Mouse (Mus musculus): ENCODE data around the gene Cd5.
A peak's percentile ranks its signal among the peaks of the same experiment; 100 is the strongest.

Cd5 gene

DNA sequence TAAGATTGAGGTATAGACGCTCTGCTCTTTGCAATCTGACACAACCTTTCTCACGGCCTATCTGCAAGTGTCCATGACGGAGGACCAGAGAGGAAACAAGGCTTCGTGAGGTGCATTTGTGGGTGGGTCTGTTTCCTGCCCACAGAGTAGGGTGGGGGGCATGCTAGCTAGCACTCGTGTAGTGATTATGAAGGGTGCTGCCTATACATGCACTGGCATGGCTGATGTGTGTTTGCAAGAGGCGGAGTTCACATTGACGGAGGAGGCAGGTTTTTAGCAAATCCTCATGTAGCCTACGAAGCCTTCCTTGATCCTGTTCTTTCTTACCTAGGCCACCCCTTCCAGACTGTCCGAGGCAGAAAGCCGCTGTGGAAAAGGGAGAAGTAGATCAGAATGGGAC is 8.9 kb downstream of the Cd5 start:
- no peak for DNase-seq (ENCODE audit: low read depth, low spot score)

DNA sequence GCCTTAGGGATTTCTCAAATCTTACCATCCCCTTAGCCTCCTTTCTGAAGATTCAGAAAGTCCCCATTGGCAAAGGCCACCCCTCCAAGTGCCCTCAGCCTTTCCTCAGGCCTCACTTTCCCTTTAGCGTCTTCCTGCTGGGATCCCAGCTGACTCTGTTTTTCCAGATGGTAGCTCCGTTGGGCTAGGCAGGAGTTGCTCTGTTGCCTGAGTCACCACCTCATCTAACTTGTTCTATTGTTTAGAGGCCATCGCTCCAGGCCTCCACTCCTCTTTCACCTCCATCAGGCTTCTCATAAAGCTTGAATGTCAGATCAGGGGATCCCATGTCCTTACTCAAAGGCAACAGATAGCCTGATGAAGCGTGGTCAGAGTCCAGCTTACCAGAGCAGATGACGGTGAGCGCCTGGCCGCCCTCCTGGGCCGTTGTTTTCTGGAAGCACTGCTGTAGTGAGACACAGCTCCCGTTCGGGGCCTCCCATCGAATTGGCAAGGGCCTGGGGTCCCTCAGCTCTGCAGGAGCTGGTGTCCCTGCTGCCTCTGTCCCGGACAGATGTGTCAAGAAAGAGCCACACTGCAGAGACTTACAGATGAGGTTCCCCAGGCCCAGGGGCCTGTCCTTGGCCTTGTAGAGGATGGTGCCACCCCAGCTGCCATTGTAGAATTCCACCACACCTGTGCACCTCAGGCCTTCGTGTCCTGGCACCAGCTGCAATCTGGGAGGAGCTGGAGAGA is 14.0 kb downstream of the Cd5 start:
- DNase-seq (ENCODE audit: low read depth, low spot score): peak; percentile 84

DNA sequence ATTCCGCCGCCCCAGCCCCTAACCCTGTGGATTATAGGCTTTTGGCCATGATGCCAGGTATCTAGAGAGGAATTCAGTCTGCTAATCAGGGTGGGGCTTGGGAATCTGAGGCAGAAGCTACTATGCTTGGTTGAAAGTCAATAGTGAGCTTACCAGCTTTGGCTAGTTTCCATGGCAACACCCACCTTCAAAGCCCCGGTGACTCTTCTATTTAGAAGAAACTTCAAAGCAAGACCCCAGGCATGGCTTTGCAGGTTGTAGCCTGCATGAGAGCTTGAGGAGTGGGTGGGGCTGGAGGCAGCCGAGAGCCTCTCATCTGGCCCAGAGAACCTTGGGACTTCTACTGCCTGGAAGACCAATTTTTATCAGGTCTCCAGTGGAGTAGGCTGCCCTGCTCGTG is 15.2 kb downstream of the Cd5 start:
- DNase-seq (ENCODE audit: low read depth, low spot score): peak; percentile 46

DNA sequence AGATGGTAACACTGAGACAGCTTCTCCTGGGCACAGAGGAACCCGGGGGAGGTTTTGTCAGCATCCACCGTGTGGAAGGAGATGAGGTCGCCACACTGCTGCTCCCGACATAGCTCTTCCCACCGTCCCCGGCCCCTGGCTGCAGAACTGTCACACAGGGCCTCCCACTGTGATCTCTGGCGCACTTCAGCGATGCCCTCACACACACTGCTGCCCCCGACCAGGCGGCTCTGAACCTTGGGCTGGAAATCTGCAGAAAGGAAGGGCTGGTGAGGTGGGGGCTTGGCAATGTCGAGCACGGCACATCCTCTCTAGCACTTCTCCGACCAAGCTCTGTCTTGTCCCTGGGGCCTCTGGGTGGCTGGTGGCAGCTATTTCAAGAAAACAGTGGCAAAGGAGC is 15.7 kb downstream of the Cd5 start:
- DNase-seq (ENCODE audit: low read depth, low spot score): peak; percentile 58

DNA sequence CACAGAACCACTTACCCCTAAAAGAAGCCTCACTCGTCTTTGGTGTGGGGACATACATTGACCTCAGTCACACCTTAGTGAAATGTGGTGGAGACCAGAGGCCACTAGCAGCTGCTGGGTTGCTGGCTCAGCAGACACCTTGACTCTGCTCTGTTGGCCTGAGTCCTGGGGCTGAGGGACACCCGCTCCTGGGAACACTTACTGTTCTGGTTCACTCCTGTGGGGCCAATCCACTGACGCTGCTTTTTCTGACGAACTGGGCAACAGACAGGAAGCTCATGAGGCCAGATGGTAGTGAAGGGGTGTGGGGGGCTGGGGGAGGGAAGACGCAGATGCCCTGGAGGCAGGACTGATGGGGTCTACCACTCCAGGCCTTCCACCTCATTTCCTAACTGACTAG is 17.7 kb downstream of the Cd5 start:
- no peak for DNase-seq (ENCODE audit: low read depth, low spot score)

DNA sequence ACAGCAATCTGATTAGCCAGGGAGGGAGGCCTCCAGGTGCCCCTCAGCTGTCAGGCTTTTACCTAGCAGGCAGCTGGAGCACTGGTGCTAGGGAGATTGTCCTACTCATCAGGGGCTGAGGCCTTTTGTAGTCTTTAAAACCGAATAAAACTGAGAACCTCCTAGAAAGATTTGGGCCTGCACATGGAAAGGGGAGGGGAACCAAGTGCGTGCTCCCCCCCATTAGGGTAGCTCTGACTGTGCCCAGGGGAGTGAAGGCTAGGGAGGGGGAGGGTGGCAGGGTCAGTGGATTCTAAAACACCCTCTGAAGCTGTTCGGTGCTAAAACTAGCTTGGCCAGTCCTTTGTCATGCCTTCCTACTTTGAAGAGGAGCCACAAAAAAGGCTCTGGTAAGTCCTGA is 18.3 kb downstream of the Cd5 start:
- DNase-seq (ENCODE audit: low read depth, low spot score): no peak

DNA sequence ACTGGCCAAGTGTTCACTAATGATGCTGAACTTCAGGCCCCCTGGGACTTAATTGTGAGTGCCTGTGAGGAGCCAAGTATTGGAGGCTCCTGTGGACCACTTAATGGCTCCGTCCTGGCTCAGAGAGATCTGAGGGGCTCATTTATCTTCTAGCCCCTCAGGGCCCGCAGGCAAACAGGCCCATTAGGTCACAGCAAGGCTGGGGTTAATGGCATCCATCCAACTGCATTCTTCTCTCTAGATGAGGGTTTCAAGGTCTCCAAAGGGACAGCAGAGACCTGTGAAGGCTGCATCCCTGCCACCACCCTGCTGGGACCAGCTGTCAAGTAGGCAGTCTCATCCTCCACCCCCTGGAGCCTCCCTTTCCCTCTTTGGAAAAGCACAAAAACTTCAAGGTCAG is 19.1 kb downstream of the Cd5 start:
- DNase-seq (ENCODE audit: low read depth, low spot score): peak; percentile 91

DNA sequence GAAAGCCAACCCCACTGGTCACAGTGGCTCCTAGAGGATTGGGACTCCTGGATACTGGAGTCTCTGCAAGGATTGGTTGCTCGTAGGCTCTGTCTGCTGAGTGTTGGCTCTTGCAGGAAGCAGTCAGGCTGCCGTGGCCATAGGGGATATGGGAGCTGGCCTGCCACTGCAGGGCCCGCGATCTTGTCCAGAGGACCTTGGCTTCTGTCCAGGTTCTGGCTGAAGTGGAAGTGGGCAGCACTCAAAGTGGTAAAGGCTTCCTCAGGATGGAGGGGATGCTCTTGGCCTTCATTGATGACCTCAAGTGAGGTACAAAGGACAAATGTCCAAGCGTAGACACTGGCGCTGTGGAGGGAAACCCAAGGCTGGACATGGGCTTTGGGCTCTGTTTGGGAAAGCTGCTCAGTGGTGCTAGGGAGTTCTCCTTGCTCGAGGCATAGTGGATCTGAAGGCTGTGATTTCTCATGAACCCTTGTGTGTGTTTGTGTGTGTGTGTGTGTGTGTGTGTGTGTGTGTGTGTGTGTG is 20.5 kb downstream of the Cd5 start:
- no peak for DNase-seq (ENCODE audit: low read depth, low spot score)

DNA sequence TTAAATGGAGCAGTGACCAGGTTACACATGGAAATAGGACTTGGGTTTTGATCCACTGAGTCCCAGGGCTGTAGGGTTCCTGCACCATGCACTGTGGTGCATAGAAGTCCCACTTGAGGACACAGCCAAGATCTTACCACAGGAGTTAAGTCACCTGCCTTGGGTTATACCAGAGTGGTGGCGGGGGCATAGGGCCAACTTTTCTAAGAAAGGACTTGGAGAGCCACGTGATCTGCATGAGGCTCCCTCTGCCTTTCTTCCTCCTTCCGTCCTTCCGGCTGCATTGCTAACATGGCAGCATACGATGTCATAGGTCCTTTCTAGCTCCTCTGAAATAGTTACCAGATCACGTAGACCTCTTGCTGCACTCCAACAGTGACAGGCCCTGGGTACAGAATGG is 23.3 kb downstream of the Cd5 start:
- no peak for DNase-seq (ENCODE audit: low read depth, low spot score)

DNA sequence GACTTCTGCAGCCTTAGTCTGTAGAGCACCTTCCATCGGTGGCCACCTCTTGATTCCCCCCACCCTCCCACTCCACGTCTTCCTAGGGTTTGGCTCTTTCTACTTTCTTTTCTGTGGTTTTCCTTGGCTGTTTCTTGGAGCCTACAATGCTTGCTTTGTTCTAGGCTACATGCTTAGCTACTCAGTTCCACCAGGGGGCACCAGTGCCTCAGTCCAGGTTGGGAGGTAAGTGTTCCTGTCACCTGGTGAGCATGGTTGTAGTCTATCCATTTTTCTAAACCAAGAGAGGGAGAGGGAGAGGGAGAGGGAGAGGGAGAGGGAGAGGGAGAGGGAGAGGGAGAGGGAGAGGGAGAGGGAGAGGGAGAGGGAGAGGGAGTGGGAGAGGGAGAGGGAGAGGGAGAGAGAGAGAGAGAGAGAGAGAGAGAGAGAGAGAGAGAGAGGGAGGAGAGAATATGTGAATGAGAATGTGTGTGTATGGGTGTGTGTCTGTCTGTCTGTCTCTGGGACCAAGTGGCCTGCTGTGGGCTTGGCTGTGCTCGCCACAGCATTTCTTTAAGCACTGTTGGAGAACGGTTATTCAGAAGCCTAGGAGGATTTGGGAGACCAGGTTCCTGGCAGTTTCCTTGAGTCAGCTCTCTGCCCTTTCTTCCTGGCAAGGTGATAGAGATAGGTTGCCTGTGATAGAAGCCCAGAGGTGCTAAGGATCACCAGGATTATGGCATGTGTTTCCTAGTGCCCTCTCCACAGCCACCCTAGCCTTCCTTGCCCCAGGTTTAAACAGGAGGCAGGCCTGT is 23.9 kb downstream of the Cd5 start:
- peak; percentile 95 for DNase-seq (ENCODE audit: low read depth, low spot score)

DNA sequence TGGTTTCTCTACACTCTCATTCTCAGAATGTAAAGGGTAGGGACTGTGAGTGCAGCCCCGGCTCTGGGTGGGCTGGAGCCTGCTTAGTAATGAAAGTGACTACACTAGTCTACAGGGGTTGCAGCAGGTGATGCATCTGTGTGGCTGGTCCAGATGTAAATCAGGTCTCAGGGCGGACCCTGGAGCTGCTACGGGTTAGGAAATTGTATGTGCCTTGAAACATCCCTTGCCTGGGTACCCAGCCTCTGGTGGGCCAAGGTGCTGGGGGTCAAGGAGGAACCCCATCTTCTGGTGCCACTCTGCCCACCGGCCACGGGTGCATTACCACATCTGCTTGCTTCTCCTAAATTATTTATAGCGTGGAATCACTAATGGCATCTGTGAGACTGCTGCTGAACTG is 24.6 kb downstream of the Cd5 start:
- no peak for DNase-seq (ENCODE audit: low read depth, low spot score)

DNA sequence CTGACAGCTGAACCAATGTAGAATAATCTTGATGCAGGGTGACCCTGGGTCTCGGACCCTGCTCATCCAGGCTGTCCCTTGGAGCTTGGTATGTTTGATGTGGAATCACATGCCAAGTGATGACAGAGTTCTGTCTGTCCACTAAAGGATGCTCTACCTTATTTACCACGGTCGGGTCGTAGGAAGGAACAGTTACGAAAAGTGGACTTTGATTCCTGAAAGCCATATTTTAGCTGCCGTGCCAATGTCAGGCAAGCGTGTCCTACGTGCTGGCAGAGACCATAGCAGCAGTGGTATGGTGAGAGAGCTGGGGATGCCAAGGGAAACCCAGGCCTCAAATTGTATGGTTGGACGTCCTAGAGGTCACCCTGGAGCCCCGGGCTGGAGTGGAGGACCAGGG is 25.3 kb downstream of the Cd5 start:
- DNase-seq (ENCODE audit: low read depth, low spot score): no peak

DNA sequence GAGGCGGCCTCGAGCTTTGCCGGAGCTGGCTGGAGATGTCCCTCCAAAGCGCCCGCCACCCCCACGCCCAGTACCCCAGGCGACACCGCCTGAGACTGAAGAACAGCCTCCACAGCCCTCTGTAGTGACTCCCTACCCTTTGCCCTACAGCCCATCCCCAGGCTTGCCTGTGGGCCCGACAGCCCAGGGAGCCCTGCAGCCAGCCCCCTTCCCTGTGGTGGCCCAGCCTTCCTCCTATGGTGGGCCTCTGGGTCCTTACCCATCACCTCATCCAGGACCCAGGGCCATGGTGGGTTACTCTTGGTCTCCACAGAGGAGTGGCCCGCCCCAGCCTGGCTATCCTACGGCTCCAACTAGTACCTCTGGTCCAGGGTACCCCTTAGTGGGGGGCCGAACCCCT is 26.2 kb downstream of the Cd5 start:
- no peak for DNase-seq (ENCODE audit: low read depth, low spot score)

DNA sequence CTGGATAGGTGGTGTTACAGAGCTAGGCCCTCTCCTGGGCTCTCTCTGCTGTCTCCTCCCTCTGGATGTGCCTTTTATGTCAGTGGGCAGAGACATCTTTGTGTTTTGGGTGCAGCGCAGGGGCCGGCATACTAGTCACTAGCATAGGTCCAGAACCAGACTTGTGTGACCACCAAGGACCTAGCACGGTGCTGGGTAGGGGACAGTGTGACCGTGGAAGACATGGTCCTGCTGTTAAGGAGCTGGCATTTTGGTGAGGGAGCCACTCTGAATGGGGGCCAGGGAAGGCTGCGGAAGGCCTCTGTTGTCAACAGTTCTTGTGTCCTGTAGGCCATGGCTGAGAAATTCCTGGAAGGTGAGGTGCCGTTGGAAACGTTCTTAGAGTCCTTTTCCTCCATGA is 26.6 kb downstream of the Cd5 start:
- DNase-seq (ENCODE audit: low read depth, low spot score): no peak

DNA sequence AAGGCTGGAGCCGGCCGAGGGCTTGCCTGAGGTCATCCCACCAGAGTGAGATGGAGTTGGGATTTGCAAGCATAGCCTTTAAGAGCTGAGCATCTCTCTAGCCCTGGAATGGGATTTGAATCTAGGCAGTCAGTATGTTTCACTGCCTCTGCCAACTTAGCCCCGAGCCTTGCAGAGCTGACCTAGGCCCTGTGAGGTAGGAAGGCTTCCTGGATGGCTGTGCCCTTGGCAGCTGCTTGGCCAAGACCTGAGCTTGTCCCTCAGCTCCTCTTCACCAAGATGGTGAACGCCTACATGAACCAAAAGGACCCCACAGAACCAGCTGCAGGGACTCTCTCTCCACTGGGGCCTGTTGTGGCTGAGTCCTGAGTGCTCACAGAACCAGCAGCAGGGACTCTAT is 28.1 kb downstream of the Cd5 start:
- DNase-seq (ENCODE audit: low read depth, low spot score): no peak

DNA sequence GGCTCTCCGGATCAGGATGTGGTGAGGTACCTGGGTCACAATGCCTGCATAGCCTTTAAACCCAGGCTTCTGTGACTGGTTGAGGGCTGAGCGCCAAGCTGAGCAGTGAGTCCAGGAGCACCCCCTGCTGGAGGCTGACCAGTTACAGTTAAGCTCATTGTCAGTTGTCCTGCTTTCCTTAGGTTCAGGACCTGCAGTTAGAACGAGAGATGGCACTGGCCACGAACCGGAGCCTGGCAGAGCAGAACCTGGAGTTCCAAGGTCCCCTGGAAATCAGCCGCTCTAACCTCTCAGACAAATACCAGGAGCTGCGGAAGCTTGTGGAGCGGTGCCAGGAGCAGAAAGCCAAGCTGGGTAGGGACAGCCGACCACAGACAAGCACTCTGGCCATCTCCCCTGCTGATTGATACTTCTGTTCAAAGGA is 28.7 kb downstream of the Cd5 start:
- DNase-seq (ENCODE audit: low read depth, low spot score): peak; percentile 93

DNA sequence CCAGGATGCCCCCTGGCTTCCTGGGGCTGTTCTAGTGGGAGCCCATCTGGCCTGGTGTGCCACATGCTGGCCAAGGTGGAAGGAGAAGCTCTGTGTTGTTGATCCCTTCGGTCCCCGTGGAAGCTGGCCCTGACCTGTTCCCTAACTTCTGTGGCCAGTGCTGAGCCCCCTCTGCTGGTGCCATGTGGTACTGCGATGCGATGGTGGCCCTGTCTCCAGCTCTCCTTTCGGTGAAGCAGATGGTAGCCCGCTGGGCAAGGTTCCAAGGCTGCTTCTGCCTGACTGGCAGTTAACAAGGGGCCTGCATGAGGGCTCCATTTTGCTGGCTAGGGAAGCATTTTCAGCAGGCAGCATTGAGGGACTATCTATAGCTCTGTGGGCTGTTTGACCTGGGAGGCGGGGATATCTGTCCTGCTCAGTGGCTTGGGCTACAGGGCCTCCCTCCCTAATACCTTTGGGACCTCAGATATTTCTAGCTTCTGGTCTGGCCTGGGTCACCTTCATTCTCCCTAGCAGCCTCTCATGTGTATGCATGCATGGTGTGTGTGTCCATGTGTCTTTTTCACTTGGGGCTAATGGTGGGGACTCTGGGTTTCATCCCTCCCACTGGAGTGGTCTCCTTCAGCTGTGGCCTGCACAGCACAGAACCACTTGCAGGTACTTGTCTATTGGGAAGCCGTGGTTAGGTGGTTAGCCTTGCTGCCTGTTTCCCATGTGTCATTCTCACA is 29.3 kb downstream of the Cd5 start:
- DNase-seq (ENCODE audit: low read depth, low spot score): peak; percentile 100

DNA sequence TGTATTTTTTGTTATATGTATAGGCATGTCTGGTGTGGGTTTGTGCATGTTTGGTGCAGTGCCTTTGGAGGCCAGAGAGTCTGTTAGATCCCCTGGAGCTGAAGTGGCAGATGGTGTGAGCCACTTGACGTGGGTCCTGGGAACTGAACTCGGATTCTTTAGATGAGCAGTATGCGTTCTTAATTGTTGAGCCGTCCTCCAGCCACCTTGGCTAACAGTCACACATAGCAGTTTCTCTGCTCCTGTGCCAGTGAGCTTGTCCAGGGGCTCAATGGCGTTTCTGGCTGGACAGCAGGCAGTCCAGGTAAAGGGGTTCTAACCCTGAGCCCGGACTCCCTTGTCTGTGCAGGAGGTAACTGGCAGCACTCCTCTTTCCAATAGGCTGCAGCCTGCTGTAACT is 29.9 kb downstream of the Cd5 start:
- no peak for DNase-seq (ENCODE audit: low read depth, low spot score)

DNA sequence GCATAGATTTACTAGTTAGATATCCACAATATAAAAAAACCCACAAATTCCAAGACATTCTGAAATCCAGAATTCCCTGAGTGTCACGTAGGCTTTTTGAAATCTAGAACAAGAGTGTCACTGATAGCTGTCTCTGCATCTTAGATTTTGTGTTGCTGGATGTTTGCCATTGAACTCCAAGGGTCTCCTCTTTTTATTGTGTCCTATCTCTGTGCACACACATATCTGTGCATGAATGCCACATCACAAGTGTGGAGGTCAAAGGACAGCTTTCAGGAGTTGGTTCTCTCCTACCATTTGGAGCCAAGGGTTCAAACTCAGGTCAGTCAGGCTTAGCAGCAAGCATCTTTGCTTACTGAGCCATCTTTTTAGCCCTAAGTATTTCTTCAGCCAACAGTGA is 30.9 kb downstream of the Cd5 start:
- DNase-seq (ENCODE audit: low read depth, low spot score): no peak

DNA sequence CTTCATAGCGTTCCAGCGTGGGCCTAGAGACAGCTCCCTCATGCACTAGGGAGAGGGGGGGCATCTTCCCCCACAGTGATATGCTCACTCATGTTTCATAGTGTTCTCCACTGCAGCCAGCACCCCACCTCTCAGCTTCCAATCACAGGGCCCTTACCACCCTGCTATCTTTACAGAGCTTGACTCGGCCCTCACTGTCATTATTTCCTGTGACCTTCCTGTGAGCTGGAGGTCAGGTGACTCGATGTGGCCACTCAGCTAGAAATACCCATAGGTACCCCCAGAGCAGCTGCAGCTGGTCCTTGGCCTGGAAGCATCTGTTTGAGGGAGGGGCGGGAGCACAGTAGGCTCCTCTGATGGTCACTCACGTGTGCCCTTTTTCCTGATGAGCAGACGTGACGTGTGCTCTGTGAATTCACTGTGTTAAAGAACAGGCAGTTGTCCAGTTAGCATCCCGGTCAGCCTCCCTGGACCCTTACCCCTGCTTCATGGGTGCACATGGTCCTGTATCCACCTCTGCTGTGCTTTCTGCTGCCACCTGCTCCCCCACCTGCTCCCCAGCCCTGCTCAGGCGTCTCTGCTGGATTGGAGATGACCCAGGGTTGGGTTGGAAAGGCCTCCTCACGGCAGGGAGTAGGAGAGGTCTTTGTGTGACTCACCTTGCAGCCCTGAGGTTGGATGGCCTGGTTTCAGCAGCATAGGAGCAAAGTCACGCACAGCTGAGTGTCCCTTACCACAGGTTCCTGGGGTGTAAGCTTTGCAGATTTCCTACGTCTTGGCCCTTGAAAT is 31.5 kb downstream of the Cd5 start:
- peak; percentile 77 for DNase-seq (ENCODE audit: low read depth, low spot score)

DNA sequence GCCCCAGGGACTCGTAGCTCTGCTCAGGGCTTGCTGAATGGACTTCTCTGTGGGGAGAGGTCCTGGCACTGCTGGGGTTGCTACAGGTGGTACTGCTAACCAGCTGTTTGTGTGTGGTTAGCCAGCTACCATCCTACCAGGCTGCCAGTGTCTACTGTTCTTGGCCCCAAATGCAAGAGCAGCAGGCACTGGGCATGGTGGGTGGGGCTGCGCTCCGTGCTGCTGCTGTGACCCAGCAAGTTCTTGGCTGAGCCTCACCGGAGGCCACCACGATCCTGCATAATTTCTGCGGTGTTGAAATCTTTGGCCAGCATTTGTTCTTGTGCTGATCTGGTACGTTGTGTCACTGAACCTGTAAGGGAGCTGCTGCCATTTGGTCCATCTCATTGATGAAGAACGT is 35.3 kb downstream of the Cd5 start:
- DNase-seq (ENCODE audit: low read depth, low spot score): peak; percentile 71

DNA sequence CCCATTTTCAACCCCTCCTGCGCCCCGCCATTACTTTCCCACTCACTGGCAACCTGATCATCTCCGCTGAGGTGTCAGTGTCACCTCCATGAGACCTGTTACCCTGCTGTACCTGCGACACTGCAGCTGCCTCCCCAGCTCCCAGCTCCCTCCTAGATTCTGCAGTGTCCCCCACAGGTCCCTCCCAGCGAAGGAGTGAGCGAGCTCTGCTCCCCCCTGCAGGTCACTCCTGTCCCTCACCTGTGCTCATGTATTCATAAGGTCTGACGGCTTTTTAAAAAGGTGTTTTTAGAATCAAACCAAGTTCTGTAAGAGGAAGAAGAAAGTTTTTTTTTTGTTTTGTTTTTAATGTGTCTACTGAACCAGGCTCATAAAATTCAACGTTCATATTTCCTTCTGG is 36.7 kb downstream of the Cd5 start:
- no peak for DNase-seq (ENCODE audit: low read depth, low spot score)

Data from brain, adult 2 months (tissue).